Mouse (Mus musculus): ENCODE data around the gene Pdhx. TPM values are rescaled to one million over a fixed set of nuclear protein-coding genes. Genes with fewer than 3 reads are reported as not detected.

Pdhx gene
- total RNA-seq, 2 experiments from 2014 or later = 52.9 to 54.1 TPM

DNA sequence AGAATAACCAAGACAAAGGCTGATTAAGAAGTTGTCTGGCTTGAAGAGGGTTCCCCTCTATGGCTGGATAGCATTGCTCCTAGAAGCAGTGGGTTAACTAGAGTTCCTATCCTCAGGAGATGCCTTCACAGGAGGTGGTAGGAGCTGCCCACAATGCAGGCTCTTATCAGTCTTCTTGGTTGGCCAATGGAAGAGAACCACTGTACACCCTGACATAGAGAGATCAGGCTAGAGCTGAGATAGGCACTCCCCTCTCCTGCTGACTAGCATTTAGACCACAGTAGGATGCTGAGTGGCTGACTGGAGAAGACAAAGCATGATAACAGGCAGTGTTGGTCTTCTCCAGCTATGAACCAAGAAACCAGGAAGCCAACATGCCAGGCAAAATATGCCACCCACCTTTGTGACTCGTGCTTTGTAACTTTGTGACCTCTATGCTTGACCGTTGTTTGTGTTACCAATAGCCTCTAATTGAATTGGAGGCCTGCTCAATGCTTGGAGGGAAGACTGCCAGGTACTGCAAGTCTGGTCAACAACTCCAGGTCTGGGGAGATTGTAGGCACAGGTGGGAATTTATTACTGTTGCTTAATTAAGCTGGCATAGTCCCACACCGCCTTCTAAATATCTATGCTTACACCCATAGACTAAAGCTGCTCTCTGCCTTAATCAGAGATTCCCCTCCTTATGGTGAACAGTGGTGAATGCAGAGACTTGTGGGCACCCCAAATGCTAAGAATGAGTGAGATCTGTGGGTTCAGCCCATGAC lies 79.3 kb downstream of the Pdhx start:
- DNase-seq (ENCODE audit: low spot score in 2 of 2) = no peak

DNA sequence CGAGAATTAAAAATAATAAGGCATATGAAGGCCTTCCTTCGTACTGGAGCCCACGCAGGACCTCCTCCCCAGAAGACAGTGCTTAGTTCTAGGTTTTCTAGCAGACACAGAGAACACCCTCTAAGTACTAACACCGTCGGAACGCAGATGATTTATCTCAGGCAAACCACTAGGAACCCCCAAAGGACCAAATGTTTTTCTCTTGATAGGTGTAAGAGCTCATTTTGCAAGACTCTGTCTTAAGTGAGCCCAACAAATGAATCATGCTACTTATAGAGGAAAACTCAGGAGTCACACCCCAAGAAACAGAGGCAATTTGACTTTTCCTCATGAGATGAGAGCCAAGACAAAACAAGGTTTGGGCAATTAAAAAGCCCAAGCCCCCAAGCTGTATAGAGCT lies 80.9 kb downstream of the Pdhx start:
- DNase-seq (ENCODE audit: low spot score in 2 of 2) = no peak

DNA sequence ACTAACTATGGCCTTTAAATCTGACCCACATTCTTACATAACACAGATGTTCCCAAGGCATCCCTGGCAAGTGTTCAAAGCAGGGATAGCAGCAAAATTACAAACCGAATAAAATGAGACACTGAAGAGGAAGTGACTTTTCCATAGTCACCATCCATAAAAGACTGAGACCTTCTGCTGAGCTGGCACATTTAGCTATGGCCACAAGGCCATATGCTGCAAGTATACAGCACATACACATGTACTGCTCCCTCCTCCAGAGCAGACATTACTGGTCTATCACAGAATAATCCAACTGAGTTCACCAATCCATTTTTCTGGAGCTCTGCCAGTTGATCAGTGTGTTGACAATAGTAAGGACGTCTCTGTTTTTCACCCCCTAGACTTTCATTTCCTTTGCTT lies 83.0 kb downstream of the Pdhx start:
- DNase-seq (ENCODE audit: low spot score in 2 of 2) = peak; percentile 41 to 48

DNA sequence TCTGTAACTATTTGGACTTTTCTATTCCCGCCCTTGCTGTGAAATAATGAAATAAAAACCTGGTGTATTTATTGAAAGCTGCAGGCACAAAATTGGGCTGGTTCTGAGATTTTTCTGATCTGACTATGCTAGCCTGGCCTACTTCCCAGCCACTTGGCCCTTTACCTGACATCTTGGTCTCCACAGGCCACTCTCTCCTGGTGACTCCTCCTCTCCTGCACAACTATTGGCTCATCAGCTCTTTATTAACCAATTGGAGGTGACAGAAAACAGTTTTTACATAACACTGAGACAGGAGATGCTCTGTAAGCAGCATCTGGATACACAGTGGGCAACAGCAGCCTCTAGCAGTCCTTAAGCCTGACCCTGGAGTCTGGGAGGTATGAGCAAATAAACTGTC lies 83.9 kb downstream of the Pdhx start:
- DNase-seq (ENCODE audit: low spot score in 2 of 2) = no peak

DNA sequence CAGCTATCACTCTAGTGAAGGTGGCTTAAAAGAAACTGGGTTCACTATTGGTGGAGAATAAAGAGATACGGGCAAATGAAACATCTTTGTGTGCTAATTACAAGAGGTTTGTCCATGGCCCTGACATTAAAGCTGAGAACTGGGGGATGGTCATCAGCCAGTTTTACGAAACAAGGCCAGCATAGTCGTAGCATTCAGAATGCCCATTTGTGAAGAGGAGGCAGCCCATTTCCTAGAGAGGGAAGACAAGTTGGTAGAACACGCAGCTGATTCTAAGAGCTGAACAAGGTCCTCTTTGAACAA lies 85.7 kb downstream of the Pdhx start:
- DNase-seq (ENCODE audit: low spot score in 2 of 2) = no peak

DNA sequence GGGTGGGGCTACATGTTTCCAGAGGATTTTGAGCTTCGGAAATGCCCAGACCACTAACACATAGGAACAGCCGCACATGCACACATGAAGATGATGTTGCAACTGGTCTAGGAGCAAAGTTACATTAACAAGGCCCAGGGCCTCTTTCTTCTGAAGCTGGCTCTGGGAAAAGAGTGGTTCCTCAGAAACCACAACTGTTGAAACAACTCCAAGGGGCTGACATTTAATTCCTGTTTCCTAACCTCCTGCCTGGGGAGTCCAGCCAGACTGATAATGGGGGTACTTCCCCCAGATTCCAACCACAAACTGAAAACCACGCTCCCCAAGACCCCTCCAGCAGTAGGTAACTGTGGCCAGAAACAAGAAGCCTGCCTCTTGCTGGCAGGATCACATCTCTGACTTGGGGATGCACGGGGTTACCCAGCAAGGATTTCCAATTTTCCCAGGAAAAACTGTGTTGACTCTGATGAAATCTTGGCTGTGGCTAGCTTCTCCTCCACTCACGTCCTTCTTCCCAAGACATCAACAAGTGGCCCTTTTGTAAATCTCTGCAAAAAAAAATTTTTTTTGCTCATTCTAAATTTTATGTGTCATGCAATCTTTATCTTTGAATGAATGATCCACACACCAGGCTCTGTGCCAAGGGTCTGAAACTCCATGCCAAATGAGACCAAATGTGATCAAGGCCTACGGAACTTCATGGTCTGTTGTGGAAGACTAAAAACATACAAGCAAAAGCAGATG lies 86.2 kb downstream of the Pdhx start:
- DNase-seq (ENCODE audit: low spot score in 2 of 2) = no peak

DNA sequence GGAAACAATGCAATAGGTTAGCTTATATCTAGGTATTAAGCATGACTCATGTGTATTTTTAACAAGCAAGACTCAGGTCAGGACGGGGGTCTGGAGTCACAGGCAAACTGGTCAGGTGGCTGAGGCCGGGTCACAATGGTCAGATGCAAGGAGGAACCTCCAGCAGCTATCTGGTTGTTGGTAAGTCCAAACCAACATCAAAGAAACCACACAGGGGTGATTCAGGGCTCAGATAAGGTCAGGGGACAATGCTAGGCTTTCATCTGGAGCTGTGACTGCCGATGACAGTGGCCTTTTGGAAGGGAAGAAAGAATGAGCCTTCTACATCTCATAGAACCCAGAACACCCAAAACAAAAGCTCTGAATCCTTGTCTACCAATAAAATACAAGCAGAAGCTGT lies 86.9 kb downstream of the Pdhx start:
- DNase-seq (ENCODE audit: low spot score in 2 of 2) = no peak

DNA sequence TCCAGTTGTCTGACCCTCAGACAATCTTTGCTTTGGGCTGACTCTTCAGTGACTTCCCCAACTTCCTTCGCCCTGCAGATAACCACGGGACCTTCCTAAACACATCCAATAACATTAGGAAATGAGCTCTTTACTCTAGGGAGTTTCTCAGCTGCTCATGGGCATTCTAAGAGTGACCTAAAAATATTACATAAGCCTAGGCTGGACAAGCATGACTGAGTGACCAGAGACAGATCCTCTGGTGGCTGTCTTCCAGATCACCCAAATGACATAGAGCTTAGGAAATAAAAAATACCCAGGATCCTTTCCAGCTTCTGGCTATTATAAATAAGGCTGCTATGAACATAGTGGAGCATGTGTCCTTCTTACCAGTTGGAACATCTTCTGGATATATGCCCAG lies 90.5 kb downstream of the Pdhx start:
- DNase-seq (ENCODE audit: low spot score in 2 of 2) = no peak

DNA sequence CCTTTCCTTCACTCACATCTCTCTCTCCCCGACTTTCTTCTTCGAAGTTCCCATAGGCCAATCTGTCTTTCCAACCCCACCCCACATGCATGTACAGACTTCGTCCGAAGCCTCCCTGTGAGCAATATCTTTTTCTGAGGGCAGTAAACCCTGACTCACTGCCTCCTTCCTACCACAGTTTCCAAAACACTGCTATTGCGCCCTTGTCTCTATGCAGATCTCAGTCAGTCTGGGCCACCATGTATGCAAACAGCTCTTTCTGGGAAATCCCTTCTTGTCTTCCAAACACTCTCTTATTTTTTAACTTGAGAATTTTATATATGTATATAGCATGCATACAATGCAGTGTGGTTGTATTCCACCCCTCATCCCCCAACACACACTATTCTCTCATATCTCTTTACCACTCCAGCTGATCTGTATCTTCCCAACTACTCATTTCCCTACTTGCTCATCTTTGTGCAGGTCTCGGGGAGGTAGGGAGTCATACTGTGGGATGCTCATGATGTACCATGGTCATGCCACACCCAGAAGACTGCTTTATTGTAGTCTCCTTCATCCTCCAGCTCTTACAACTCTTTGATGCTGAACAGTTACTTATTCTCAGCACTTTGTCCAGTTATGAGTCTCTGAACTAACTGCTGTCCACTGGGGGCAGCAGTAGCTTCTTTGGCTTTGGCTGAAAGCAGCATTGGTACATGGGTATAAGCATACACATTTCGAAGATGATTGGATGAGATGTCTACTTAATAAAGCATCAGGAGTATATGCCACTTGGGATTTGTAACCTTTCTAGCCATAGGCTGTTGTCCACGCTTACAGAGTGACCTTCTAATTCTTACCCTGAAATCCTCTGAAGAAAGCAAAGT lies 91.6 kb downstream of the Pdhx start:
- DNase-seq (ENCODE audit: low spot score in 2 of 2) = no peak

DNA sequence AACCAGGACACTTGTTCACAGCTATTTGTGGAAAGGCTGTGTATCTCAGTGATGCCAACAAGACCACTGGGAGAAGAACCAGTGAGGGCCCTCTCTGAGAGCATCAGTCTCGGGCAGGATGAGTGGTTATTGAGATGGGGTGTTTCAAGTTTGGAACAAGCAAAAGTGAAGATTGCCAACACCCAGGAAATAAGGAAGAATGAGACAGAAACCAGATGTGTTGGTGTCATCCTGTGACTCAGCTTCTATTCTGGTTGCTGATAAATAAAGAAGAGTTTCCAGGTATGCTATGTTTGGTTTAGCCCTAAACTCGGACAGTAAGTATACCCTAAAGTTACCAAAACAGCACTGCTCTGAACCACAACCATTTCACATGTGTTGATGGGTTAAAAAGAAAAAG lies 92.4 kb downstream of the Pdhx start:
- DNase-seq (ENCODE audit: low spot score in 2 of 2) = no peak

DNA sequence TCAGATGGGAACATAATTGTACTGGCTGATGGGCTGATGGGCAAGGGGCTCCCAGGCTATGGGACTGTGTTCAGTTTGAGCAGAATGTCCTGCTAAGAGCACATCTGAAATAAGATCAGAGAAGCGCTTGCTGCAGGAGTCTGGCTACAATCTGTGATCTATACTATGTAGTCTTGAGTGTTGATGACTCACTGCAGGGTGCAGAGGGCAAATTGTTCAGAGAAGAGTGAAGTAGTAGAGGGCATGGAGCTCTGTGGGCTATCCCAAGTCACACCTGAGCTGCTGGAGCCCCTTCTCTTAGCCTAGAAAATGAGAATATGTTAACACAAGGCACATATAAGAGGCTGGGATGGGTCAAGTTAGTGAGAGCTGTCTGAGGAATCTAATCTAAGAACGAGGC lies 93.8 kb downstream of the Pdhx start:
- no peak for DNase-seq (ENCODE audit: low spot score in 2 of 2)

DNA sequence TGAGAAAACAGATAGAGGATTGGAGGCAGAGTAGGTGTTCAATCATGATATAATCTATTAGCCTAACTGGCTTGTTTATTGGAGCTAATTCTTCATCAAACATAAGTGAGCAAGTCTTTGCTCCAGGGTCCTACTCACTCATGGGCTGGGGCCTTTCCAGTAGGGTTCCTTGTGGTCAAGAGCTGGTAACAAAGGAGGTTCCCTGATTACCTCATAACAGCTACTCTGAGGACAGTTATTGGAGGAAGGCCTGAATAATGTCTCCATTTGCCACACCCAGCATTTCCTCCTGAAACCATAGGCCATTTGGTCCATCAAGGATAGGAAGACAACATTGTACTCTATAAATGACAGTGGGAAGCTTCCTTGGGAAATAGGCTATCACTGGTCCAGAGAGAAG lies 94.2 kb downstream of the Pdhx start:
- DNase-seq (ENCODE audit: low spot score in 2 of 2) = no peak

DNA sequence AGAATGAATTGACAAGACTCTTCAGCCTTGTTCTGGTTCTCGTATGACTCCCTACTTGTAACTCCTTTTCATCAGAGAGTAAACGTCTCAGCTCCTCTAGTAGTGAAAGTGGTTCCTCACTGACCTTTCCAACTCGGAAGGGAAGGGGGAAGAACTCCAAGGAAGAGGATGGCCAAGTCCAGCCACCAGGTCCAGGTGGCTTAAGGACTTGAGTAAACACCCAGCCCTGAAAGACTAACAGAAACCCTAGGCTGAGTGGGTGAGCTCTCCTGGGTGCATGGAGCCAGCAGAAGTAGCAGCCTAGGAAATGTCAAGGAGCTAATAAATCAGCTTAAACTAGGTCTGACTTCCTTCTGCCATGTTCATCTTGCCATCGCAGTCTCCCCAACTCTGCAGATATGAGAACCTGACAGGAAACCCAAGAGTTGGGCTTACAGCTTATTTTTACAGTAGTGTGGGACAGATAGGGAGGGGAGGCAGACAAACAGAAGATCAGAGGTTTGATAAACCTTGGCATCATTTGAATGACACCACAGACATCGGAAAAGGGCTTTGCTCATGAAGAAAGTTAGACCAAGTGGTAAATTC lies 97.9 kb downstream of the Pdhx start:
- DNase-seq (ENCODE audit: low spot score in 2 of 2) = no peak

DNA sequence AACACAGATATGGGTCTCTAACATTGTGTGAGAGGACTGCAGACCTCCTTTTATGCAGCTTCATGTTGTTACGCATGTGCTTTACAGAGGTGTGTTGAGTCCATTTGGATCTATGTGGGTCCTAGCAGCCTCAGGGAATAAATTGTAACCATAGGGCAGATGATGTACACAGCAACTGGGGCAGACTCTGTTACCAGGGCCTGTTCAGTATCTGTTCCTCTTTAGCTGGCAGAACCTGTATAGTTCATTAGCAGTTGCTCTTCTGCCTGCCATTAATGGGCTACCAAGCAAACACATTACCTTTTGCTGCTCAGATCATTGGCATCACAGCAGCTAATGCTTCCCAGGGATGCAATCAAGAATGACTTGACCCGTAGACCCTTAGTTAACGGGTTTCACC lies 100.2 kb downstream of the Pdhx start:
- no peak for DNase-seq (ENCODE audit: low spot score in 2 of 2)

DNA sequence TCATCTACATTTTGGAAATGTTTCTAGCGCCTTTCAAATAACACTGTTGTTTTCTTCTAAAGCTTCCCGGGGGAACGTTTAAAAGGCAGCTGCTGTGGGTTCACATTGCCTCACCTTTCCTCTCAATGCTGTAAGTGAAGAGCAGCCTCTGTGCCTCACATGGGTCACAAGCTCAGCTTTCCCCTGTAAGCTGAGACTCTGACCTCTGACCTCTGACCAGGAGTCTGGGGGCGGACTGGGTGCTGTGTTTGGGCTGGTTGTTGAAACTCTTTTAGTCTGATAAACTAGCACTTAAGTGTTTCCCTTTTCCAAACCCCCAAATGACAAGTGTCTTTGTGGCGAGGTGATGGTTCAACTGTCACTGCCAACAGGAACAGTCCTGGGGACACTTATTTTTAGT lies 100.7 kb downstream of the Pdhx start:
- no peak for DNase-seq (ENCODE audit: low spot score in 2 of 2)

DNA sequence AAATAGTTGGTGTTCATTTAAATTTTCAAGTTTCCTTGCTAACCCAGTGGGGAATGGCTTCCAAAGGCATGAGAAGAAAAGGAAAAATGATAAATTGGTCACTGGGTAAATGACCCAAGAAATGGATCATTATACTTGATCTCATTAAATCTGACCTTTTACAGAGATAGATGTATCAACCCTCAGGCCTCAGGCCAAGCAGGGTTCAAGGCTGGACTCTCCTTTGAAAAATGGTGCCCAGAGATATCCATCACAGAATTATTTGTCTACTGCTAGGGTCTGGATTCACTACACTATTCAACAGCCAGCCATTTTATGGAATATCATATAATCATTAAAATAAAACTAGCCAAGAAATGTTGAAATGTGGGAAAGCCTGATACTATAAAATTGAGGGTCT lies 101.4 kb downstream of the Pdhx start:
- no peak for DNase-seq (ENCODE audit: low spot score in 2 of 2)

Other genes starting within 250 kb of the Pdhx start
- gene Cd44, start 171.8 kb downstream of the Pdhx start, total RNA-seq (2021) = 1 to 10 TPM; 3.2 to 4.7 TPM
- 10 to 100 TPM; 19.1 to 19.5 TPM for gene Apip, start 162 bp upstream of the Pdhx start, total RNA-seq (2021)
- gene Ehf, start 229.8 kb upstream of the Pdhx start, total RNA-seq (2021) = under 1 TPM in 1 of 2 experiments, not detected in 1; 0.07 TPM

Data from left cerebral cortex, adult 18-20 months (tissue).